Comparison of ENCODE assay signal across 8 mouse cellular contexts in the genomic region with DNA sequence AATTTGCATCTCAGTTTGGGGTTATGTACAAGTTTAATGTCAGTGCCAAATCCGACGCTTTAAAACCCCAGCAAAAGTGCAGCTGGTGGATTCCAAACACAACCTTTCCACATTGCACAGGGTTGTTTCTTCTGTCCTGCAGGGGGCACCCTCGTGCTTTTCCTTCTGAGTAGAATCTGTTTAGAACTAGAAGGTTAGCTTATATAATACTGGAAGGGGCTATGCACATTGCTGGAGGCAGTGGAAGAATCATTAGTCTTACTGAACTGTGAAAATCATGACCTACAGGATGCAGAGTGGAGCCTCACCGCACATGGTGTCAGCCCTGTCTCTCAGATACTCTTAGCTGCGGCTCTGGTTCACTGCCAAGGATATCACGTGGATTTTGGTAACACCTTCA. TPM values are rescaled to one million over a fixed set of nuclear protein-coding genes. Genes with fewer than 3 reads are reported as not detected.
DNase-seq lines count a peak whose midpoint lies in the region; ATAC-seq and TF ChIP-seq lines count a peak whose summit lies in the region.

No protein-coding gene starts in this region.

- no peaks in the 10 kb centered on the region for H3K4me1 ChIP-seq in intestine, postnatal 0 days (replicated peaks; ENCODE audit: control insufficient read depth, insufficient read depth, low read length)
- H3K4me1 ChIP-seq in intestine, embryonic 16.5 days (ENCODE audit: control insufficient read depth, insufficient read depth, low read length) = no peaks in the 10 kb centered on the region
- H3K4me1 ChIP-seq in limb, embryonic 11.5 days (ENCODE audit: control insufficient read depth, insufficient read depth, low read length) = no peaks in the 10 kb centered on the region

- peak; percentile 30 for DNase-seq in MEL-GATA-1-ER (ENCODE audit: extremely low read depth, low read depth)
- peak; percentile 36 to 40 for DNase-seq in cerebellum, postnatal 36 days
- DNase-seq in limb, embryonic 11.5 days (ENCODE audit: low spot score) = peak; percentile 69
- DNase-seq in right cerebral cortex, adult 18-20 months = peak; percentile 68
- peak; percentile 22 for DNase-seq in urinary bladder, postnatal 10 days (ENCODE audit: low spot score)

- no peak overlapping the region for H3K4me3 ChIP-seq in intestine, postnatal 0 days (ENCODE audit: low read depth, low read length)
- H3K4me3 ChIP-seq in intestine, embryonic 16.5 days (ENCODE audit: low read length) = no peak overlapping the region
- H3K4me3 ChIP-seq in limb, embryonic 11.5 days (ENCODE audit: low read depth, low read length) = no peak overlapping the region

- 60% methylated on average over 6 of the region's 6 CpGs for WGBS in intestine, postnatal 0 days
- WGBS in intestine, embryonic 16.5 days = 56% methylated on average over 6 of the region's 6 CpGs
- 65% methylated on average over 6 of the region's 6 CpGs for WGBS in limb, embryonic 11.5 days

- H3K9me3 ChIP-seq in intestine, postnatal 0 days (ENCODE audit: control insufficient read depth) = no peaks in the 10 kb centered on the region
- no peaks in the 10 kb centered on the region for H3K9me3 ChIP-seq in intestine, embryonic 16.5 days (ENCODE audit: control insufficient read depth, low read length)
- no peaks in the 10 kb centered on the region for H3K9me3 ChIP-seq in limb, embryonic 11.5 days (ENCODE audit: control insufficient read depth, low read length)

- ATAC-seq in intestine, postnatal 0 days = no peak
- ATAC-seq in intestine, embryonic 16.5 days = no peak
- ATAC-seq in inflammation-experienced regulatory T-cells, adult 6 months = peak; percentile 52
- no peak for ATAC-seq in limb, embryonic 11.5 days (ENCODE audit: insufficient number of reproducible peaks, low FRiP score, low TSS enrichment, low read depth)

- H3K4me2 ChIP-seq in intestine, postnatal 0 days (replicated peaks; ENCODE audit: low read depth) = no peak overlapping the region
- no peak overlapping the region for H3K4me2 ChIP-seq in intestine, embryonic 16.5 days (ENCODE audit: low read depth, low read length)
- H3K4me2 ChIP-seq in limb, embryonic 11.5 days (ENCODE audit: low read depth, severe bottlenecking) = no peak overlapping the region

- H3K27ac ChIP-seq in intestine, postnatal 0 days (ENCODE audit: low read depth, low read length) = no peak overlapping the region
- no peak overlapping the region for H3K27ac ChIP-seq in intestine, embryonic 16.5 days (ENCODE audit: low read length)
- no peak overlapping the region for H3K27ac ChIP-seq in limb, embryonic 11.5 days (replicated peaks; ENCODE audit: low read depth, low read length)

- no peaks in the 10 kb centered on the region for H3K36me3 ChIP-seq in intestine, postnatal 0 days (ENCODE audit: control insufficient read depth, insufficient read depth)
- H3K36me3 ChIP-seq in intestine, embryonic 16.5 days (ENCODE audit: control insufficient read depth, insufficient read depth, low read length) = no peaks in the 10 kb centered on the region
- no peaks in the 10 kb centered on the region for H3K36me3 ChIP-seq in limb, embryonic 11.5 days (ENCODE audit: control insufficient read depth, insufficient read depth, low read length)

- no peaks in the 10 kb centered on the region for H3K27me3 ChIP-seq in intestine, postnatal 0 days (replicated peaks; ENCODE audit: control insufficient read depth, insufficient read depth, low read length)
- H3K27me3 ChIP-seq in intestine, embryonic 16.5 days (replicated peaks; ENCODE audit: control insufficient read depth, insufficient read depth, low read length) = no peaks in the 10 kb centered on the region
- no peaks in the 10 kb centered on the region for H3K27me3 ChIP-seq in limb, embryonic 11.5 days (ENCODE audit: control insufficient read depth, insufficient read depth, low read length)

- H3K9ac ChIP-seq in intestine, postnatal 0 days (ENCODE audit: low read depth, low read length) = no peak overlapping the region
- no peak overlapping the region for H3K9ac ChIP-seq in intestine, embryonic 16.5 days (ENCODE audit: low read depth, low read length)
- H3K9ac ChIP-seq in limb, embryonic 11.5 days (ENCODE audit: low read length) = no peak overlapping the region

- TF ChIP-seq CTCF in intestine, postnatal 0 days (IDR thresholded peaks at IDR 0.05; ENCODE audit: low read depth) = peak; percentile 84

RNA-seq across cellular contexts. Expression of gene Il1rl1, which starts 49.3 kb away (rescaled TPM):
- polyA plus RNA-seq in intestine, postnatal 0 days (2015; fragmentation: Nextera tagmentation; extraction: Ambion mirVana) = 8.6 and 10.2 TPM in 2 replicates
- polyA plus RNA-seq in intestine, embryonic 16.5 days (2015; fragmentation: Nextera tagmentation; extraction: Ambion mirVana) = 0.42 and 0.48 TPM in 2 replicates
- polyA plus RNA-seq in inflammation-experienced regulatory T-cells, adult 6 months (2017; shearing (Covaris generic)) = 10 to 100 TPM in 1 of 3 experiments, 1 to 10 TPM in 2; 4.7 to 11.5 (median 8.6) TPM
- 0.11 and 0.12 TPM in 2 replicates for polyA plus RNA-seq in limb, embryonic 11.5 days (2014; fragmentation: Nextera tagmentation; extraction: Ambion mirVana)

RNA-seq across cellular contexts. Expression of gene Il1rl2, which starts 55.7 kb away (rescaled TPM):
- 3.1 and 3.3 TPM in 2 replicates for polyA plus RNA-seq in intestine, postnatal 0 days (2015; fragmentation: Nextera tagmentation; extraction: Ambion mirVana)
- polyA plus RNA-seq in intestine, embryonic 16.5 days (2015; fragmentation: Nextera tagmentation; extraction: Ambion mirVana) = 4.4 and 5.2 TPM in 2 replicates
- 1 to 10 TPM; 1.4 to 2.7 (median 2.0) TPM for polyA plus RNA-seq in inflammation-experienced regulatory T-cells, adult 6 months (2017; shearing (Covaris generic))
- 0.88 and 1.1 TPM in 2 replicates for polyA plus RNA-seq in limb, embryonic 11.5 days (2014; fragmentation: Nextera tagmentation; extraction: Ambion mirVana)
